13 mouse cellular contexts compared by ENCODE assay signal in genomic region chr17:45742371-45743147, GRCm38 (mm10). TPM values are rescaled to one million over a fixed set of nuclear protein-coding genes. Genes with fewer than 3 reads are reported as not detected.
DNase-seq lines count a peak whose midpoint lies in the region; ATAC-seq lines count a peak whose summit lies in the region.
"Had no signal": no experiment of that assay in that cellular context is flagged by ENCODE, and none has a peak within 500 bp of the region (broad histone marks: within the 10 kb centered on the region; RNA-seq: fewer than 3 reads in every experiment).

No protein-coding gene starts in this region.

- H3K27ac ChIP-seq in heart, embryonic 12.5 days (ENCODE audit: poor library complexity, severe bottlenecking) = no peak overlapping the region
- H3K27ac ChIP-seq in liver, embryonic 12.5 days = peak overlapping the region; percentile 79
- H3K27ac ChIP-seq in macrophage = 0 out of 2 replicates have a peak overlapping the region, but pooled peaks have one; percentile 7
- no peak overlapping the region for H3K27ac ChIP-seq in forebrain, embryonic 14.5 days (ENCODE audit: low read depth, low read length)
- H3K27ac ChIP-seq: neural tube, embryonic 13.5 days had no signal

- no peak overlapping the region for H3K4me2 ChIP-seq in heart, embryonic 12.5 days
- H3K4me2 ChIP-seq in liver, embryonic 12.5 days = peak overlapping the region; percentile 53
- no peak overlapping the region for H3K4me2 ChIP-seq in forebrain, embryonic 14.5 days (ENCODE audit: low read length)
- H3K4me2 ChIP-seq: neural tube, embryonic 13.5 days had no signal

- H3K79me2 ChIP-seq in macrophage (ENCODE audit: inconsistent target) = no peaks in the 10 kb centered on the region

- peaks cover 12% of the 10 kb centered on the region for H3K4me1 ChIP-seq in heart, embryonic 12.5 days (replicated peaks)
- peaks cover 64% of the 10 kb centered on the region for H3K4me1 ChIP-seq in liver, embryonic 12.5 days
- H3K4me1 ChIP-seq in forebrain, embryonic 14.5 days (ENCODE audit: control insufficient read depth, insufficient read depth, low read length) = no peaks in the 10 kb centered on the region
- H3K4me1 ChIP-seq: neural tube, embryonic 13.5 days had no signal

- no peak overlapping the region for H3K4me3 ChIP-seq in heart, embryonic 12.5 days
- H3K4me3 ChIP-seq in liver, embryonic 12.5 days = peak overlapping the region; percentile 6; the same call in 1 of the 2 replicates
- no peak overlapping the region for H3K4me3 ChIP-seq in macrophage (ENCODE audit: inconsistent target)
- no peak overlapping the region for H3K4me3 ChIP-seq in forebrain, embryonic 14.5 days (ENCODE audit: low read depth, low read length)
- H3K4me3 ChIP-seq: neural tube, embryonic 13.5 days had no signal

- H3K36me3 ChIP-seq in heart, embryonic 12.5 days = no peaks in the 10 kb centered on the region
- no peaks in the 10 kb centered on the region for H3K36me3 ChIP-seq in liver, embryonic 12.5 days
- no peaks in the 10 kb centered on the region for H3K36me3 ChIP-seq in macrophage (ENCODE audit: inconsistent target)
- no peaks in the 10 kb centered on the region for H3K36me3 ChIP-seq in forebrain, embryonic 14.5 days (ENCODE audit: control insufficient read depth, insufficient read depth, low read length)
- H3K36me3 ChIP-seq: neural tube, embryonic 13.5 days had no signal

- no peak for DNase-seq in heart, postnatal 4 days
- no peak for DNase-seq in forebrain, embryonic 14.5 days (ENCODE audit: low spot score)
- no peak for DNase-seq in left cerebral cortex, postnatal 4 days
- DNase-seq: cerebellum, postnatal 14 days had no signal

- H3K27me3 ChIP-seq in heart, embryonic 12.5 days (replicated peaks) = peaks cover 5% of the 10 kb centered on the region
- no peaks in the 10 kb centered on the region; the same call in 1 of the 2 replicates for H3K27me3 ChIP-seq in liver, embryonic 12.5 days (replicated peaks)
- no peaks in the 10 kb centered on the region for H3K27me3 ChIP-seq in forebrain, embryonic 14.5 days (replicated peaks; ENCODE audit: control insufficient read depth, insufficient read depth, low read length)
- H3K27me3 ChIP-seq: neural tube, embryonic 13.5 days had no signal

- intact Hi-C loops in left cerebral cortex, postnatal 4 days (cut with DNase I) = no loop called here

- H3K9ac ChIP-seq in heart, embryonic 12.5 days = peak overlapping the region; percentile 17; the same call in 1 of the 2 replicates
- H3K9ac ChIP-seq in liver, embryonic 12.5 days = peak overlapping the region; percentile 55
- no peak overlapping the region for H3K9ac ChIP-seq in forebrain, embryonic 14.5 days (ENCODE audit: low read length)
- H3K9ac ChIP-seq: neural tube, embryonic 13.5 days had no signal

- H3K9me3 ChIP-seq in heart, embryonic 12.5 days (replicated peaks) = no peaks in the 10 kb centered on the region
- H3K9me3 ChIP-seq in liver, embryonic 12.5 days (replicated peaks) = no peaks in the 10 kb centered on the region
- H3K9me3 ChIP-seq in forebrain, embryonic 14.5 days (replicated peaks; ENCODE audit: control insufficient read depth, low read length) = no peaks in the 10 kb centered on the region
- H3K9me3 ChIP-seq: neural tube, embryonic 13.5 days had no signal

- no peak for ATAC-seq in heart, embryonic 12.5 days (ENCODE audit: insufficient number of reproducible peaks, low FRiP score)
- peak; percentile 36; the same call in 1 of the 2 replicates for ATAC-seq in common myeloid progenitor, adult 5-6 weeks (replicated peaks; ENCODE audit: low read depth, poor library complexity, severe bottlenecking)
- peak; percentile 80 for ATAC-seq in liver, embryonic 12.5 days
- no peak for ATAC-seq in forebrain, embryonic 14.5 days

- 32% methylated on average over 13 of the region's 13 CpGs for WGBS in heart, embryonic 12.5 days
- WGBS in liver, embryonic 12.5 days (ENCODE audit: insufficient replicate concordance) = 30% methylated on average over 13 of the region's 13 CpGs
- WGBS in macrophage (ENCODE audit: missing documents) = 62% methylated on average over 13 of the region's 13 CpGs
- WGBS in forebrain, embryonic 14.5 days = 65% methylated on average over 13 of the region's 13 CpGs

RNA-seq across cellular contexts. Expression of gene 1600014C23Rik, which starts 8.9 kb away (rescaled TPM):
- 0.61 TPM in 1 of 2 replicates, not detected in the other for polyA plus RNA-seq in heart, embryonic 12.5 days (2016; fragmentation: Nextera tagmentation; extraction: Ambion mirVana)
- total RNA-seq in heart, postnatal 4 days (2021) = under 1 TPM in 1 of 2 experiments, not detected in 1; 0.97 TPM
- not detected in 2 replicates for total RNA-seq in common myeloid progenitor, adult 5-6 weeks (2017)
- not detected in 2 replicates for polyA plus RNA-seq in liver, embryonic 12.5 days (2016; fragmentation: Nextera tagmentation; extraction: Ambion mirVana)
- not detected for total RNA-seq in macrophage (2018; cell fraction: chromatin; rRNA removed)
- total RNA-seq in macrophage (2018; cell fraction: cytosol; rRNA removed) = not detected
- total RNA-seq in macrophage (2018; cell fraction: nucleus; rRNA removed) = not detected
- polyA plus RNA-seq in macrophage (2018) = not detected in 3 replicates
- 0.38 TPM in 1 of 2 replicates, not detected in the other for polyA plus RNA-seq in forebrain, embryonic 14.5 days (2014; fragmentation: Nextera tagmentation; extraction: Ambion mirVana)
- not detected for total RNA-seq in left cerebral cortex, postnatal 4 days (2021)
- total RNA-seq: gastrocnemius, postnatal 4 days; layer of hippocampus, adult 8-10 months had no signal
- polyA plus RNA-seq: intestine, embryonic 14.5 days; neural tube, embryonic 13.5 days; urinary bladder, adult 2 months had no signal

RNA-seq across cellular contexts. Expression of gene Tmem63b, which starts 55.9 kb away (rescaled TPM):
- polyA plus RNA-seq in heart, embryonic 12.5 days (2016; fragmentation: Nextera tagmentation; extraction: Ambion mirVana) = 41.2 and 41.4 TPM in 2 replicates
- total RNA-seq in heart, postnatal 4 days (2021) = 10 to 100 TPM; 74.3 to 77.1 TPM
- 5.2 and 7.0 TPM in 2 replicates for total RNA-seq in common myeloid progenitor, adult 5-6 weeks (2017)
- polyA plus RNA-seq in liver, embryonic 12.5 days (2016; fragmentation: Nextera tagmentation; extraction: Ambion mirVana) = 12.9 and 13.7 TPM in 2 replicates
- 100 to 1,000 TPM in 8 of 26 experiments, 10 to 100 TPM in 18; 39.1 to 247 (median 68.4) TPM for total RNA-seq in macrophage (2018; cell fraction: chromatin; rRNA removed)
- total RNA-seq in macrophage (2018; cell fraction: cytosol; rRNA removed) = 10 to 100 TPM in 17 of 26 experiments, 1 to 10 TPM in 9; 8.8 to 14.2 (median 11.0) TPM
- total RNA-seq in macrophage (2018; cell fraction: nucleus; rRNA removed) = 100 to 1,000 TPM in 2 of 26 experiments, 10 to 100 TPM in 24; 25.8 to 117 (median 46.1) TPM
- 8.2 to 10.7 TPM (median 9.7 TPM) in 3 replicates for polyA plus RNA-seq in macrophage (2018)
- 70.9 and 81.1 TPM in 2 replicates for polyA plus RNA-seq in forebrain, embryonic 14.5 days (2014; fragmentation: Nextera tagmentation; extraction: Ambion mirVana)
- total RNA-seq in left cerebral cortex, postnatal 4 days (2021) = 100 to 1,000 TPM; 272 to 284 TPM

RNA-seq across cellular contexts. Expression of gene Mrpl14, which starts 56.4 kb away (rescaled TPM):
- 128 and 129 TPM in 2 replicates for polyA plus RNA-seq in heart, embryonic 12.5 days (2016; fragmentation: Nextera tagmentation; extraction: Ambion mirVana)
- total RNA-seq in heart, postnatal 4 days (2021) = 10 to 100 TPM; 89.8 to 90.8 TPM
- total RNA-seq in common myeloid progenitor, adult 5-6 weeks (2017) = 11.0 and 14.4 TPM in 2 replicates
- polyA plus RNA-seq in liver, embryonic 12.5 days (2016; fragmentation: Nextera tagmentation; extraction: Ambion mirVana) = 148 and 151 TPM in 2 replicates
- 10 to 100 TPM in 4 of 26 experiments, 1 to 10 TPM in 21, not detected in 1; 2.0 to 13.0 (median 6.9) TPM for total RNA-seq in macrophage (2018; cell fraction: chromatin; rRNA removed)
- 10 to 100 TPM; 28.8 to 53.5 (median 41.8) TPM for total RNA-seq in macrophage (2018; cell fraction: cytosol; rRNA removed)
- 10 to 100 TPM in 11 of 26 experiments, 1 to 10 TPM in 15; 3.8 to 16.9 (median 9.7) TPM for total RNA-seq in macrophage (2018; cell fraction: nucleus; rRNA removed)
- 20.1 to 56.1 TPM (median 46.2 TPM) in 3 replicates for polyA plus RNA-seq in macrophage (2018)
- polyA plus RNA-seq in forebrain, embryonic 14.5 days (2014; fragmentation: Nextera tagmentation; extraction: Ambion mirVana) = 119 and 151 TPM in 2 replicates
- 10 to 100 TPM; 49.2 to 55.7 TPM for total RNA-seq in left cerebral cortex, postnatal 4 days (2021)

Comparison
In these comparisons a context has a peak if more than half of its experiments do, and no peak if none do; other contexts are left out.
1. ATAC-seq: peak in common myeloid progenitor, adult 5-6 weeks (single experiment) and liver, embryonic 12.5 days (single experiment); none in heart, embryonic 12.5 days (single experiment) and forebrain, embryonic 14.5 days (single experiment).
2. H3K27ac ChIP-seq: peak in liver, embryonic 12.5 days (single experiment) and macrophage (single experiment); none in heart, embryonic 12.5 days (single experiment) and forebrain, embryonic 14.5 days (single experiment).